Mouse (Mus musculus): Measurements from ENCODE around the gene Zfp819.
A peak's percentile ranks its signal among the peaks of the same experiment; 100 is the strongest.

Gene Zfp819

DNA sequence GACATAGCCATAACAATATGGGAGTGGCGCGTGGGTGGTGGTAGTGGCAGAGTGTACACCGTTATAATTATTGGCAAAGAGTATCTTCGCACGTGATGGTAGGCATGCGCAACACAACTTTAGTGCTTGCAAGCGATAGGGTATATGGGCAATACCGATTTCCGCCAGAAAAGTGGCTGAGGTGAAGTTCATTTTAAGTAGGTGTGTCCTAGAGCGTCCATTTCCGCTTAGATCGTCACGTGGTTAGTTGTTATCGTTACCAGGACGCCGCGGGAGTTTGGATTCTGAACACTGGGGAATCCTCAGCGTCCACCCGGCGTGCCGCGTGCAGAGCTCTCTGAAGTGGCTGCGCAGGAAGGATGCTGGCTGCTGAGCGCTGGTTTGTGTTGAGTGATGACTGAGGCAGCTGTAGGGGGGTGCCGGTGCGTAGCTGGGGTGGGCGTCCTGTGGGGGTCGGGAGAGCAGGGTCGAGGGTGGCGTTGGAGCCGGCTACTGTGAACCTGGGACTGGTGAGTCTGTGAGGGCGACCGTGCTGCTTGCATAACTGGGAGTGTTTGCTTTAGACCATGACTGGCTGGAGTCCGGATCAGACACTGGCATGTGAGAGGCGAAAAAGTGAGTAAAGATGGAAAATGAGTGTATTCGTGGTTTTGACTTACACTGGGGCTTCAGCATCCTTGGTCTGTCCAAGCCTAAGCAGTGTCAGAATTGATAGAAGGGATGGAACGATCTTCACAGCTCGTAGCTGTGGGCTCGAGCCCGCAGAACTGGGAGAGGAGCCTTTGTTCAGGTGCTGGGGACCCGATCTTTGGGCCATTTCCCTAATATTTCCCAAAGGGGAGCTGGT lies at the start of gene Zfp819:
Gene Zfp819 (plus strand): TSS at position 274 of the 847 bp plus-strand sequence.
- DNase-seq (ENCODE audit: low read depth, low spot score), result peak; percentile 51

DNA sequence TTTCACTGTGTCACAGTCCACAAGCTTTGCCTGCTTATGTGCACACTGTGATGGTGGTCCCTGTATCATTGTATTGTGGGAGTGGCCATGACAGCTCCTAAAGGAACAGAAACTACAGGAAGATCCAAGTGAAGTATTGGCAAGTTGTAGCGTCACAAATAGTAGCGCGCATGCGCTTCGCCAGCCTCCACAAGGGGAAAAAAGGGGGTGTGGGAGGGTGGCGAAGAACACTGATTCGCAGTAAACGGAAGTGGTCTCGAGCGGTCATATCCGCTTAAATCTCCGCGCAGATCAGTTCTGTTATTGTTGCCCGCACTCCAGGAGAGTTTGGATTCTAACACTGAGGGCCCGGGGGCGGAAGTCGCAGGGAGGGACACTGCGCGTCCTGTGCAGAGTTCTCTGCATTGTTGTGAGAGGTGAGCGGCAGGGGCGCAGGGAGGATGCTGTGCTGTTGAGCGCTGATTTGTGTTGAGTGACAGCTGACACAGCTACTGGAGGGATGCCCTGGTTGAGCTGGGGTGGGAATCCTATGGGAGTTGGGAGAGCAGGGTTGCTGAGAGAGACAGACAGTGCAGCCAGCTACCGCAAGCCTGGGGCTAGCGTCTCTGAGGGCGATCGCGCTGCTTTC lies 44.8 kb upstream of the Zfp819 start, which contains the start of gene Zfp658:
Gene Zfp658 (plus strand): TSS at position 251 of the 628 bp plus-strand sequence.
- peak; percentile 88 for DNase-seq (ENCODE audit: low read depth, low spot score)

DNA sequence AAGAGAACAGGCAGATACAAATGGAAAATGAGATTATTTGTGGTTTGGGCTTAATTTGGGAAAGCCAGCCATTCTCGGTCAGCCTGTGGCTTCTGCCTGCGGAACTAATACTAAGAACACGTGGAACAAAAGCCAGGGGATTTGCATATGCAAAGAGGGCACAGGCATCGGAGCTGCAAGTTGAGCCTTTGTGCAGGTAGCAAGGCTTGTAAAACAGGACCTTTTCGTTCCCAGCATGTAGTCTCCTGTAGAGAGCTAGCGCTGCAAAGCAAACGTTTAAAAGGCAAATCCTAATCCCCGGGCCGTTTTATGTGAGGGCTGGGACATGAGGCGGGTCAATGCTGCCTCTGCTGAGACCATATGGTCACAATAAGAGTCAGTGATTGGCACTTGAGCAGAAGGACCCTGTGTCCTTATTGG lies 44.3 kb upstream of the Zfp819 start:
- DNase-seq (ENCODE audit: low read depth, low spot score), result no peak

DNA sequence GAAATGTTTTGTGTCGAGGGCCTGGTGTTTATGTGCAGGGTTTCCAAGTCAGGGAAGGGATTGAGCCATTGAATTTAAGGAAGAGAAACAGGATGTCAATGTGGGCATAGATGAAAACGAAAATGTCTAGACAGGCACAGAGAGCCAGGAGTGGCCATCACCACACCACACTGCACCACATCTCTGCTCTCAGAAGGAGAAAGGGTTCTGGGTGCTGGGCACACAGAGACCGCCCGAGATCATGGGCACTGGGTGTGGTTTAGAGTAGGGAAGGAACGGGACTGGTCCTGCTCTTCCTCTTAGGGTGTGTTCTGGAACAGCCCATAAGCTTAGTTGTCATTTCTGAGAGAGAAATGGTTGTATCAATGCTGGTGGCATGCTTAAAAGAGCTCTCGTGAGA lies 43.7 kb upstream of the Zfp819 start:
- no peak for DNase-seq (ENCODE audit: low read depth, low spot score)

DNA sequence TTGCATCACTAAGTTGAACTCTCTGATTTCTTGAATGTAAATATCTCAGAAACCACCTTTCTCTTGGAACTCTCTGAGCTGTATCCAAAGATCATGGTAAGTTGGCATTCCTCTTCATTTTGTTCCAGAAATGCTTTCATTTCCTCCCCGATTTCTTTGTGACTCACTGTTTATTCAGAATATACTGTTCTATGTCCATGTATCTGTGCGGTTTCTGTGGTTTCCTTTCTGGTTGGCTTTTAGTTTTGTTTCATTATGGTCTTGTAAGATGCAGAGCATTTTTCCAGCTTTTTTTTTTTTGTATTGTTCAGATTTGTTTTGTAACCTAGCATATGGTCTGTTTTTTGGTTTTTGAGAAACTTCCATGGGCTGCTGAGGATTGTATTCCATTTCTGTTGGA lies 35.8 kb upstream of the Zfp819 start:
- no peak for DNase-seq (ENCODE audit: low read depth, low spot score)

DNA sequence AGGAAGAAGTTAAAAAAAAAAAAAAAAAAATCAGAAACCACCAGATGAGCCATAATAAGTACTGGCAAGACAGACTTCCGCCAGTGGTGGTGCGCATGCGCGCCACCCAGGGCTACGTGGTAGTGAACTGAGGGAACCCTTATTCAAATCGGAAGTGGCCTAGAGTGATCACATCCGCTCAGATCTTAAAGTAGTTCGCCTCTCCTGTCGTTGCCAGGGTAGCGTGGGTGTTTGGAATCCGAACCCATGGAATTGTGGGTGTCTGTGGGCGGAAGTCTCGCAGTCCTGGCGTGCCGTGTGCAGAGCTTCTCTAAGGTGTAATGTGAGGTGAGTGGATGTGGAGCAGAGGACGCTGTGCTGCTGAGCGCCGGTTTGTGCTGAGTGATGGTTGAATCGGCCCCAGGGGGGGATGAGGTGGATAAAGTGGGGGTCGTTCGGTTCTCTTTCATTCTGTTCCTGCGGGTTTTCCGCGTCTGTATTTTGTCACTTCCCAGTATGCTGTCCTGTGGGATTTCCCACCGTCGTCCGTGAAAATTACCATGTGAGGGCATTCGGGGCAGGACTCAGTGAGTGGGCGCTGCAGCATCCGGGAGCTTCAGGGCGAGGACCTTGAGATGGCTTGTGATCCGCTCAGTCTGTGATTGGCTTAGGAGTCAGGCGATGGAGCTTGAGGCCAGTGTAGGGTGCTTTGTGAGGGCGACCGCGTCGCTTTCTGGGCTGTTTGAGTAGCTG lies 27.4 kb upstream of the Zfp819 start, which contains the start of gene Zfp719:
Gene Zfp719 (plus strand): TSS at position 171 of the 732 bp plus-strand sequence.
- DNase-seq (ENCODE audit: low read depth, low spot score), result peak; percentile 97

DNA sequence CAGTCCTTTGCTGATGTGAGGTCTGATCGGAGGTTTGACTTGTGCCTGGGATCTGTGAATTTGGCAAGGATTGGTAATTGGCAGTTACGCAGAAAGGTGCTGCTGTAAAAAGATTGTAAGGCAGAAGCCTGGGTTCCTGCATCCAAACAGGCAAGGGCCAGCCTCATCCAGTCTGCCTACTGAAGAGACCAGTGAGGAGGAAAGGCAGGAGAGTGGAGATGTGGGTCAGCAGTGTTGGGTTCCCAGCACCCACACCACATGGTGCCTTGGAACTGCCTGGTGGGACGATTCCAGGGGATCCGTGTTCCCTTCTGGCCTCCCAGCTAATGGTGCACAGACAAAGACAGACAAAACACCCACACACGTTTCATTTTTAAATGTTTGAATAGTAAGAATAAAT lies 26.4 kb upstream of the Zfp819 start:
- DNase-seq (ENCODE audit: low read depth, low spot score), result no peak

DNA sequence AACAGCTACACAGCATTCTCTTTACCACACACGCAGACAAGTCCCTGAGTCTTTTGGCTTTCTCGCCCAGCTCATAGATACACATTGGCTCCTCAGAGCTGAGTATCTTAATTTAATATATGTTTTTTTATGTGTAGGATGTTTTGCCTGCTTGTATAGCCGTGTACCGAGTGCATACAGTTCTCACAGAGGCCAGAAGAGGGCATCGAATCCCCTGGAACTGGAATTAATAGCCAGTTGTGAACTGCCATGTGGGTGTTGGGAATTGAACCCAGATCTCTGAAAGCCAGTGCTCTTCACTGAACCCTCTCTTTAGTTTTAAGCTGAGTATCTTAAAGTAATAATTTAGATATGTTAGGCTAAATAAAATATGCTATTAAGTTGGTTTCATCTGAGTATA lies 22.2 kb upstream of the Zfp819 start:
- DNase-seq (ENCODE audit: low read depth, low spot score), result no peak

DNA sequence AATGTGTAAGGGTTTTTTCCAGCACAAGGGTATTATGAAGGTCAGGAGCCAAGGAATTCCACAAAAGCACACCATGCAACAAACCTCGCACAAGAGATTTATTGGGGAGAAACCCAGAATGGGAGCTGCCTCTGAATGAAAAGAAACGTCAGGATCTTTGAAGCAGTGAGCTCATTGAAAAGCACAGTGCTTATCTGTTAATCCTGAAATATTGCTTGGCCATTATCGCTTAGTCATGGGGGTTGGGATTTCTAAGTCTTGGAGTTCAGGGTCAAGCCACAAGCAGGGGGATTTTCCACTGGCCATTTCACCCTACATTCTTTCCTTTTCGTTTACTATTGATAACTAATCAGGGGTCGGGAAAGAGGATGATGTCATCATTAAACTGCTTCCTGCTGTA lies 5.1 kb upstream of the Zfp819 start:
- no peak for DNase-seq (ENCODE audit: low read depth, low spot score)

DNA sequence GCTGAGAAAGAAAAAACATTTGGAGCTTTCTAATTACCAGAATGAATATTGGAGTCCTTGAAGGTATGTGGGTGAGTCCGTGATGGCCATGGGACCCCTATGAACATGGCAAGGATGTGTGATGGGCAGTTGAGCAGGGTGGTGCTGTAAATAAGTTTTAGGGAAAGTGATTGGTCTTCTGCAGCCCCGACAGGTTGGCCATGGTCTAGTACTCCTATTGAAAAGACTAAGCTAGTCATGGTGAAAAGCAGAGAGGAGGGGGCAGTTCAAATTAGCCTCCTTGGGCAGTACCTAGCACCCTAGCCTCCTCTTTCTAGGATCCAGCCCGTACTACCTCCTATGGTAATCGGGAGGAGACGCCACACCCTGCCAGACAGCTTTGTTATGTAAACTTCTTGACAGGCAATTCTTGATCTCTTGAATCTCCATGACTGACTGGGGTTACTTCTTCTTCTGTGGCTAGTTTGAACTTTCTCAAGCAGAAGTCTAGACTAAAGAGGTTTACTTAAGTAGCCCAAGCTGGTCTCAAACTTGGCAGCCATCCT lies 846 bp downstream of the Zfp819 start:
- no peak for DNase-seq (ENCODE audit: low read depth, low spot score)

DNA sequence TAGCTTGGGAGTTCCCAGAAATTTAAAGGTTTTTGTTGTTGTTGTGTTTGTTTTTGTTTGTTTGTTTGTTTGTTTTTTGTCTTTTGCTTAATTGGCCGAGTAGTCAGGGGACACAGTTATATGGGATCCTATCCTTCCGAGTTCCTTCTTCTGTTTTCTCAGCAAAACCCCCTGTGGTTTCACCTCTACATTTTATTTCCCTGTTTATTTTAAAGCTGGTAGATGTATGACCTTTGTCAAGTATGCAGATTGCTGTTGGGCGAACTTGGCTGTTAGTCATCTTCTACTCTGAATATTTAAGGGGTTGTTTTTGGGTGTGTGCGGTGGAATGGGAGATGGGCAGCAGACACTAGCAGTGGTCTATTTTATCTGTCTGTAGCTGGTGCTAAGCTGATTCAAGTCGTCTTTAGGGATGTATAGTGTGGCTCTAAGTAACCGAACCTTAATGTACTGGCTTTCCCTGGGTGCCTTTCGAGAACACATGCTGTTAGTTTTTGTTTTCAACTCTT lies 1.4 kb downstream of the Zfp819 start:
- no peak for DNase-seq (ENCODE audit: low read depth, low spot score)

DNA sequence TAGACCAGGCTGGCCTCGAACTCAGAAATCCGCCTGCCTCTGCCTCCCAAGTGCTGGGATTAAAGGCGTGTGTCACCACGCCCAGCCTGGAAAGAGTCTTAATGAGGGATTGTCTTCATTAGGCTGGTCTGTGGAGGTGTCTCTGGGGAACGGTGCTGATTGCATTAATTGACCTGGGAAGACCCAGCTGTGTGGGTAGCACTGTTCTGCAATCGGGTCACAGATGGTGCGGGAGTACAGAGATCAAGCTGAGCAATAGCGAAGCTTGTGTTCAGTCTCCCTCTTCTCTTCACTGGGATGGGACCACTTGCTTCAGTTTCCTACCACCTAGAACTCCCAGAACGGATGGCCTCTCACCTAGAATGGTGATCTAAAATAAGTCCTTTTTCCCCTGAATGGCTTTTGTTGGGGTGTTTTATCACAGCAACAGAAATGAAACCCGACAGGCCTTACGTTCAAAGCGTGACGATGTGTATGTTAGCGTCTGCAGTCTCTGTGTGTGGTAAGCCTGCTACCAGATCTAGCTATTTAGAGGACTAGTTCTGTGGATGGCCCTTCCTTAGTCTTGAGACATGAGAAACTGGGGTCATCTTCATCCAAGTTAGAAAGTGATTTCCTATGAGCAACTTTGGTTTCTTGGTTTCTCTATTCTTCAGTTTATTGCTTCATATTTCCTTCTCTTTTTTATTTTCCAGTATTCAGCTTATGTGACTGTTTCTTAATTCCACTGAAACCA lies 7.0 kb downstream of the Zfp819 start:
- DNase-seq (ENCODE audit: low read depth, low spot score), result no peak

DNA sequence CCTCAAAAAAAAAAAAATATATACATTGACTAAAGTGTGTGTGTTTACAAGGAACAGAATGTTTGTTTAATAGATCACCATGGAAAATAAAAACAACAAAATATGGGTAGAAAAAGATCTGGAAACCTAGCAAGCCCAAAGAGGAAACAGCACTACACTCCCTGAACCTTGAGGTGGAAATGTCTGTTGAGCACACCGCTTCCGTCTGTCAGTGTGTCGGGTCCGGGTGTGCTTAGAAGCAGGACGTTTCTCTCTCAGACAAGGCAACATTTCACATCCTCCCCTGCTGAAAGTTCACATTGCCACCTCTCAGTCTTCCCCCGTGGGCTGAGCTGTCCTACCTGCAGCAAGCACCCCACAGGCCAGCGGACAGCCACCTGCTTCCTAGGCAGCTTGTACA lies 16.0 kb downstream of the Zfp819 start:
- no peak for DNase-seq (ENCODE audit: low read depth, low spot score)

DNA sequence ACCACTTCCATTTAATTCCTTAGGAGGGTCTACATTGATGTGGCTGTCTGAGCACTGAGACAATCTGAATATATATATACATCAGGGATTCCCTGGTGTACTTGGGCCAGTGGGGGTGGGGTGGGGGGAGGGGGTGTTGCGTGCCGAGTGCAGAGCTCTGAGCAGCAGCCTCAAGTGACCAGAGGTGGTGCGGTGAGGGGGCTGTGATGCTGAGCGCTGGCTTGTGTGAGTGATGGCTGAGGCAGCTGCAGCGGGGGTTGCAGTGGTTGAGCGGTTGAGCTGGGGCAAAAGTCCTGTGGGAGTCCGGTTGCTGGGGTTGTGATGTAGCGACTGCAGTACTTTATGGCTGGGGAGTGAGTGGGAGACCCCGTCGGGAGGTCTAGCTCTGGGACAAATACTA lies 16.9 kb downstream of the Zfp819 start:
- no peak for DNase-seq (ENCODE audit: low read depth, low spot score)

DNA sequence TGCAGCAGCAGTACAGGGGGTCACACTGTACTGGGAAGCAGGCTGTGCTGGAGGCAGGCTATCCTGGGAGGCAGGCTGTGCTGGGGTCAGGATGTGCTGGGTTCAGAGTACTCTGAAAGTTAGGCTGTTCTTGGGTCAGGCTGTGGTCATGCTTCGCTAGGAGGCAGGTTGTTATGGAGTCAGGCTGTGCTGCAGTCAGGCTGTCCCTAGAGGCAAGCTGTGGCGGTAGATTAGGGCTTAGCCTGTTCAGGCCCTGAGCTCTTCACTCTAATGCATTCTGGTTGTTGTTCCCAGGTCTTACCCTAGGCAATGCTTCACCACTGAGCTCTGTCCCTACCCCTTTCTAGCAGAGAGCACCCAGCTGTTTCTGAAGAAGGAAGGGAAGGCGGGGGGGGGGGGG lies 18.1 kb downstream of the Zfp819 start:
- no peak for DNase-seq (ENCODE audit: low read depth, low spot score)

DNA sequence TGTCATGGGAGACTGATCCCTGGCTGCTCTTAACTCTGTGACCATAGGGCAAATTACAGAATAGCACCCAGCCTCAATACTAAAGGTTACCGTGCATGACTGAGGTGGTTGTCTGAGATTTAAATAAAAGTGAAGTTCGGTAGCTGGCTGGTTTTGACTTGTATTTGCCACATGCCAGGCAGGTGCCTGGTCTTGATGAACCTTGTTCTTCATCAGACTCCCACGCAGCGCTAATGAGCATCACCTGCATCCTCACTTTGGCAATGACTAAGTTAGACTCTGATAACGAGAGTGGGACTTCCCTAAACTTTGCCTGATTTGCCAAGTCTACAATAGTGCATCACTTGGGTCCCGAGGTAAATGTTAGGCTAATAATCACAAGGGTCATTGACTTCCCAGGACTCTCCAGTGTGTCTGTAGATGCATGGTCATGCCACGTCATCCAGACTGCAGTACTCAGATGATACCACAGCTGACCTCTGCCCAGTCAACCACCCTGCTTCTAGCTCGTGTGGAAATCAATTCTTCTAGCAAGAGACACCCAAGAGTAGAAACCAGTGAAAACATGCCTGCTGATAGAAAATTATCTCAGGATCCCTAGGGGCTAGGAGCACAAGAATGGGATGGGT lies 18.9 kb downstream of the Zfp819 start:
- DNase-seq (ENCODE audit: low read depth, low spot score), result no peak

DNA sequence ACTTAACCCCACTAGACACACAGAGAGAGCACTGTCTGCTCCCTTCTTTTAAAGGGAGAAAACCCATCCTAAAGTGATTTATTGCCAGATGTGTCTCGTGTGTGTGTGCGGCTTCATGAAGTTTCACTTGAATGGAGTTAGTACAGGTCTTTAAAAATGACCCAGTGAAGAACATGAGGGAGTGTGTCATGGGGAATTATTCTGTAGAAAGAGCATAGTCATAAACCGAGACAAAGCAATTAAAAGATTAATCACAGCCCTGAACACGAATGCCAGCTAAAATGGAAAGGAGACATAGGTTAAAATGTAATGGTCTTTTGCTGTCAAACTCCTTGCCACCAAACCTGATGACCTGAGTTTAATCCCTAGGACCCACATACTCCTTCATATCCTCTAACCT lies 27.0 kb downstream of the Zfp819 start:
- no peak for DNase-seq (ENCODE audit: low read depth, low spot score)

DNA sequence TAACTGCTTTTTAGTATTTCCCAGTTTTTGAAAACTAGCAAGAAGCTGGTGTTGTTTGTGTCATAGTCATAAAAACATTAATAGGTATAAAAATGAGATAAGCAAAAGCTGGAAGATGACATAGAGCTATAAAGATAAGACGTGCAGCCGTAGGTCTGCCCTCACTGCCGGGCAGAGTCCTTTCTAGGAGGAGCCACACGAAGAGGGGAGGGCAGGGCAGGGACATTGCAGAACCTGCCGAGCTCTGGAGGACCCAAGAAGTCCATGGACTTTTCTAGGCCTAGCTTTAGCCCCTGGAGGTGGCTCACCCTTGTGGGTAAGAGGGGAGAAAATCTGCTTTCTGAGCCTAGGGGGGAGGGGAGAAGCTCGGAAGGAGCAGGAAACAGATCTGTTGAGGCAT lies 27.5 kb downstream of the Zfp819 start, which contains the start of gene Ceacam18:
Gene Ceacam18 (plus strand): TSS at position 208 of the 400 bp plus-strand sequence.
- no peak for DNase-seq (ENCODE audit: low read depth, low spot score)

DNA sequence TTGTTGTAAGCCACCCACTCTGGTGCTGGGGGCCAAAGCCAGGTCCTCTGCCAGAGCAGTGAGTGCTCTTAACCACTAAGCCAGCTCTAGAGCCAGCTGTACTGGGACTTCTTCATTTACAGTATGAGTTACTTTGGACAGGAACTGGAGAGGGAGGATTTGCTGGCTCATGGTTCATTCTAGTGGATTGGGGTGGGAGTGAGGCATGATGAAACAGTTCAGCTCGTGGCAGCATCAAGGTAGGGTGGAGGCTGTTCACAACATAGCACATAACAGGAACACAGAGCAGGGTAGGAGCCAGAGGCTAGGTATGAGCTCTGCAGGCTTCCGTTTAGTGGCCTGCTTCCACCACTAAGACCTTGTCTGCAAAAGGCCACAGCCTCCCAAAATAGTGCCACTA lies 29.2 kb downstream of the Zfp819 start:
- no peak for DNase-seq (ENCODE audit: low read depth, low spot score)

DNA sequence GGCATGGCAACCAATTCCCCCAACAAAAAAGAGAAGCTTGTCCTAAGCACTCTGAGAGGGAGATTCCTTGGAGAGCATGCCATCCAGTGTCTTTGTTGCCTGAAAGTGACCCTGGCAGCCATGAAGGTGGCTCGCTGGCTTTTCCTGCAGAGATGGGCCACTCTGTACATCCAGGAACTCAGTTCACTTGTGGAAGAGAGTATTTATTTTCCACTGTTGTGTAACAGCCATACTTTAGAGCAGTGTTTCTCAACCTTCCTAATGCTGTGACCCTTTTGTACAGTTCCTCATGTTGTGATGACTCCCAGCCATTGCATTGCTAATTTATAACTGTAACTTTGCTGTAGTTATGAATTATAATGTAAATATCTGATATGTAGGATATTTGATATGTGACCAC lies 30.1 kb downstream of the Zfp819 start:
- no peak for DNase-seq (ENCODE audit: low read depth, low spot score)

DNA sequence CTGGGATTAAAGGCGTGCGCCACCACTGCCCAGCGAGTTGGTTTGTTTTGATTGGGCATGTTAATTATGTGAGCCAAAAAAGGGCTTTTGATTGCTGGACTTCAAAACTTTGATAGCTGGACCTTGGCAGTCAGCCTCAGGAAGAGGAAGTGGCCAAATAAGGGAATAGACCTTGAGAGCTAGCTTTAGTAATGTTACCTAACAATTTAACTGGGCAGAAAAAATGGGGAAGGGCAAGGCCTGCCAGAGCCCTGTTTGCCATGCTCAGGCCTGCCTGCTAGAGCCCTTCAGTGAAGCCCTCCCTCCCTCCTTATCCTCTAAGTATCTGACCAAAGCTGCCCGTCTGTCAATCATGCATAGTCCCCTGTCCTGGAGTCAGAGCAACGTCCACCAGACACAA lies 35.6 kb downstream of the Zfp819 start:
- DNase-seq (ENCODE audit: low read depth, low spot score), result no peak

Data from brain, embryonic 18.5 days (tissue).